Mouse (Mus musculus) MEL (cell line): ENCODE data around the gene Klrb1b. TPM values are rescaled to one million over a fixed set of nuclear protein-coding genes. Genes with fewer than 3 reads are reported as not detected.
"Not testable (repeated sequence)": the region's sequence is repeated elsewhere in the genome, so short reads cannot be mapped to it uniquely, and the experiment has no call there.

Experiments used
- DNase-seq: peaks from one replicate; pipeline ENCODE4 v3.0.0; 2011; ENCODE audit warnings: low read depth, low spot score
- H3K27ac ChIP-seq: 2 replicates; pipeline ENCODE4 v1.5.1; 2012; ENCODE audit warnings: low read depth, mild to moderate bottlenecking, control low read depth, low read length, moderate library complexity; ENCODE audit not compliant: control insufficient read depth
- H3K27me3 ChIP-seq, 2 experiments: fragments of 150-350 bp in 1 of 2; sonication (generic) in 1 of 2; 2 replicates each; pipeline ENCODE4 v1.6.1; 2012; ENCODE audit warnings: low read length in 2 of 2, mild to moderate bottlenecking in 2 of 2, improper control_type of control experiment in 1 of 2, moderate library complexity in 1 of 2; ENCODE audit not compliant: insufficient read depth in 2 of 2, control insufficient read depth in 1 of 2
- H3K36me3 ChIP-seq, 2 experiments: 2 replicates each; pipeline ENCODE4 v1.6.1; 2012 to 2014; ENCODE audit warnings: low read length in 2 of 2, improper control_type of control experiment in 1 of 2, inconsistent platforms in 1 of 2, mild to moderate bottlenecking in 1 of 2; ENCODE audit not compliant: insufficient read depth in 2 of 2, control insufficient read depth in 1 of 2
- H3K4me1 ChIP-seq, 2 experiments: fragments of 150-350 bp in 1 of 2; sonication (generic) in 1 of 2; 2 replicates each; pipeline ENCODE4 v1.6.1; 2012; ENCODE audit warnings: low read length in 2 of 2, improper control_type of control experiment in 1 of 2, mild to moderate bottlenecking in 1 of 2; ENCODE audit not compliant: insufficient read depth in 2 of 2, control insufficient read depth in 1 of 2
- H3K4me3 ChIP-seq, 2 experiments: fragments of 150-350 bp in 1 of 2; sonication (generic) in 1 of 2; 2 replicates each; pipeline ENCODE4 v1.5.1; 2012; ENCODE audit warnings: low read depth in 2 of 2, low read length in 2 of 2, mild to moderate bottlenecking in 2 of 2, moderate library complexity in 2 of 2, control low read depth in 1 of 2, improper control_type of control experiment in 1 of 2; ENCODE audit not compliant: control insufficient read depth in 1 of 2, insufficient read depth in 1 of 2
- H3K79me2 ChIP-seq: 2 replicates; pipeline ENCODE4 v1.6.1; 2012; ENCODE audit warnings: mild to moderate bottlenecking, low read length, moderate library complexity; ENCODE audit not compliant: control insufficient read depth, poor library complexity, insufficient read depth
- H3K9ac ChIP-seq: 2 replicates; pipeline ENCODE4 v1.6.1; 2012; ENCODE audit warnings: low read depth, mild to moderate bottlenecking, control low read depth, low read length, moderate library complexity; ENCODE audit not compliant: control insufficient read depth, poor library complexity, severe bottlenecking
- H3K9me3 ChIP-seq: fragments of 150-350 bp; sonication (generic); replicated peaks from 2 replicates; pipeline ENCODE4 v1.6.1; 2012; ENCODE audit warnings: mild to moderate bottlenecking, low read length, improper control_type of control experiment, moderate library complexity; ENCODE audit not compliant: insufficient read depth
- CHD1 ChIP-seq: IDR thresholded peaks from 2 replicates; pipeline ENCODE4 v1.6.1; 2012; ENCODE audit warnings: low read depth, mild to moderate bottlenecking, inconsistent platforms, low read length, improper control_type of control experiment
- CHD2 ChIP-seq: IDR thresholded peaks from 2 replicates; pipeline ENCODE4 v1.6.1; 2011; ENCODE audit warnings: low read length, improper control_type of control experiment
- ELF1 ChIP-seq: IDR thresholded peaks from 2 replicates; pipeline ENCODE4 v1.6.1; 2014; ENCODE audit warnings: low read depth, mild to moderate bottlenecking, inconsistent platforms, low read length, improper control_type of control experiment, moderate library complexity
- HCFC1 ChIP-seq: IDR thresholded peaks from 2 replicates; pipeline ENCODE4 v1.6.1; 2012; ENCODE audit warnings: low read depth, mild to moderate bottlenecking, inconsistent platforms, low read length, improper control_type of control experiment, moderate library complexity
- MAFK ChIP-seq: IDR thresholded peaks from 2 replicates; pipeline ENCODE4 v1.6.1; 2011; ENCODE audit warnings: low read depth, mild to moderate bottlenecking, low read length, improper control_type of control experiment, borderline replicate concordance
- MAZ ChIP-seq: IDR thresholded peaks from 2 replicates; pipeline ENCODE4 v1.6.1; 2012; ENCODE audit warnings: low read depth, mild to moderate bottlenecking, inconsistent platforms, low read length, improper control_type of control experiment
- MEF2A ChIP-seq: IDR thresholded peaks from 2 replicates; pipeline ENCODE4 v1.6.1; 2014; ENCODE audit warnings: low read depth, mild to moderate bottlenecking, inconsistent platforms, low read length, improper control_type of control experiment; ENCODE audit not compliant: poor library complexity, insufficient replicate concordance, severe bottlenecking; ENCODE audit errors: extremely low read depth
- MXI1 ChIP-seq: IDR thresholded peaks from 2 replicates; pipeline ENCODE4 v1.6.1; 2011; ENCODE audit warnings: mild to moderate bottlenecking, low read depth, low read length, improper control_type of control experiment
- MYB ChIP-seq: IDR thresholded peaks from 2 replicates; pipeline ENCODE4 v1.6.1; 2011; ENCODE audit warnings: mild to moderate bottlenecking, low read depth, low read length, improper control_type of control experiment
- MYC ChIP-seq: IDR thresholded peaks from 2 replicates; pipeline ENCODE4 v1.6.1; 2011; ENCODE audit warnings: low read depth, mild to moderate bottlenecking, low read length, improper control_type of control experiment, moderate library complexity
- NRF1 ChIP-seq: IDR thresholded peaks from 2 replicates; pipeline ENCODE4 v1.6.1; 2014; ENCODE audit warnings: low read depth, mild to moderate bottlenecking, inconsistent platforms, low read length, improper control_type of control experiment, moderate library complexity; ENCODE audit not compliant: poor library complexity, insufficient read depth, severe bottlenecking
- RAD21 ChIP-seq: IDR thresholded peaks from 2 replicates; pipeline ENCODE4 v1.6.1; 2011; ENCODE audit warnings: mild to moderate bottlenecking, low read depth, low read length, improper control_type of control experiment
- SIN3A ChIP-seq: IDR thresholded peaks from 2 replicates; pipeline ENCODE4 v1.6.1; 2012; ENCODE audit warnings: low read length, improper control_type of control experiment, inconsistent platforms
- TAL1 ChIP-seq: IDR thresholded peaks from 2 replicates; pipeline ENCODE4 v1.6.1; 2012; ENCODE audit warnings: mild to moderate bottlenecking, inconsistent platforms, low read length, moderate library complexity, mixed read lengths
- TBP ChIP-seq: IDR thresholded peaks from 2 replicates; pipeline ENCODE4 v1.8.0; 2011; ENCODE audit warnings: low read depth, low read length, improper control_type of control experiment
- UBTF ChIP-seq: IDR thresholded peaks from 2 replicates; pipeline ENCODE4 v1.6.1; 2012; ENCODE audit warnings: low read depth, mild to moderate bottlenecking, inconsistent platforms, low read length, improper control_type of control experiment, moderate library complexity, borderline replicate concordance; ENCODE audit not compliant: insufficient read depth
- USF1 ChIP-seq: IDR thresholded peaks from 2 replicates; pipeline ENCODE4 v1.6.1; 2014; ENCODE audit warnings: low read depth, mild to moderate bottlenecking, inconsistent platforms, low read length, improper control_type of control experiment, moderate library complexity
- USF2 ChIP-seq, 2 experiments: IDR thresholded peaks; 2 replicates each; pipeline ENCODE4 v1.6.1; 2011 to 2012; ENCODE audit warnings: improper control_type of control experiment in 2 of 2, low read length in 2 of 2, borderline replicate concordance in 1 of 2, inconsistent platforms in 1 of 2, low read depth in 1 of 2, mild to moderate bottlenecking in 1 of 2; ENCODE audit not compliant: insufficient read depth in 1 of 2
- ZC3H11A ChIP-seq: IDR thresholded peaks from 2 replicates; pipeline ENCODE4 v1.6.1; 2012; ENCODE audit warnings: low read depth, mild to moderate bottlenecking, inconsistent platforms, low read length, improper control_type of control experiment
- ZKSCAN1 ChIP-seq: IDR thresholded peaks from 2 replicates; pipeline ENCODE4 v1.6.1; 2012; ENCODE audit warnings: low read depth, mild to moderate bottlenecking, inconsistent platforms, low read length, improper control_type of control experiment, moderate library complexity
- ZNF384 ChIP-seq: IDR thresholded peaks from 2 replicates; pipeline ENCODE4 v1.6.1; 2012; ENCODE audit warnings: low read depth, mild to moderate bottlenecking, inconsistent platforms, low read length, improper control_type of control experiment
- polyA plus RNA-seq, 2 experiments: library from polyadenylated mRNA; stranded (reverse) in 1 of 2; unstranded in 1 of 2; fragments of >175 nt in 1 of 2; fragments of >200 nt in 1 of 2; gene quantifications; 2 replicates each; pipeline versions ENCODE4 v1.2.1 to v1.2.4; 2012; ENCODE audit warnings: low replicate concordance in 2 of 2, low read depth in 1 of 2; ENCODE audit not compliant: insufficient read length in 2 of 2, insufficient read depth in 1 of 2, missing spikeins in 1 of 2
- total RNA-seq: library from RNA; depleted of rRNA; stranded (reverse); fragments of 300-350 nt; gene quantifications from 2 replicates; pipeline ENCODE4 v1.2.3, GENCODE M21; 2012

The Klrb1b gene
- total and polyA plus RNA-seq, 3 experiments: not detected

GRCm38 (mm10) chr6:128840669-128841068 is 14.5 kb upstream of the Klrb1b start:
- TF ChIP-seq TBP: peak; percentile 98

DNA sequence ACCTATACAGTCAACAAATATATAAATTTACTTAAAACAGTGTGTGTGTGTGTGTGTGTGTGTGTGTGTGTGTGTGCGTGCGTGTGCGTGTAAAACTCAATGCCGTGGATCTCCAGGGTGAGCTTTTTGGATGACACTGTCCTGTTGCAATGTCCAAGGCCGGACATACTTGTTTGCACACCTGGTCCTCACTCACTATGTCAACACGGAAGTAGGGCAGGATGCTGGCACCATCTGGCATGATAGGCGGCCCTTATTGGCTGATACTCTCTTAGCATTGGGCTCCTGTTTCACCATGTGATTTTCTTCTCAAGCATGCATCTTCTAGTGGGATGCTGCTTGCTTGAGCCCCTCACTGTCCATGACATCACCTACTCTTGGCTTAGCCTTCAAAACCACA is 13.8 kb upstream of the Klrb1b start:
- no peak overlapping the region for H3K9ac ChIP-seq
- no peaks in the 10 kb centered on the region for H3K27me3 ChIP-seq
- no peak overlapping the region for H3K27ac ChIP-seq
- peaks cover 0 to 12% of the 10 kb centered on the region in 2 experiments; a peak in 2 of 4 replicates for H3K36me3 ChIP-seq
- DNase-seq: peak; percentile 66
- no peaks in the 10 kb centered on the region; the same call in 1 of the 2 replicates for H3K79me2 ChIP-seq
- H3K4me1 ChIP-seq: peaks cover 0 to 19% of the 10 kb centered on the region in 2 experiments; a peak in 3 of 4 replicates
- no peaks in the 10 kb centered on the region for H3K9me3 ChIP-seq
- peak overlapping the region; percentile 46 to 62; a peak in 3 of 4 replicates for H3K4me3 ChIP-seq
- TF ChIP-seq MAZ (no peak), ELF1 (peak; percentile 74; the same call in 1 of the 2 replicates), MEF2A (no peak), MXI1 (peak; percentile 37; the same call in 1 of the 2 replicates), NRF1 (no peak), MYB (no peak), USF1 (peak; percentile 43; the same call in 1 of the 2 replicates), ZNF384 (no peak), ZKSCAN1 (no peak), TAL1 (no peak), MYC (no peak)

More at GRCm38 (mm10) chr6:128840669-128841068, 14.5 kb upstream of the Klrb1b start:
- not testable (repeated sequence) for H3K9me3 ChIP-seq, H3K27me3 ChIP-seq, H3K9ac ChIP-seq, H3K4me3 ChIP-seq, H3K79me2 ChIP-seq, H3K27ac ChIP-seq
- Histone ChIP-seq H3K4me1 (peaks cover 2 to 14% of the 10 kb centered on the region in 2 experiments; a peak in 3 of 4 replicates), H3K36me3 (peaks cover 0 to 11% of the 10 kb centered on the region in 2 experiments; a peak in 2 of 4 replicates)
- DNase-seq: peak; percentile 45

GRCm38 (mm10) chr6:128839266-128839771 is 13.2 kb upstream of the Klrb1b start:
- Histone ChIP-seq H3K4me3 (peak overlapping the region; percentile 46 to 62), H3K27ac (peak overlapping the region; percentile 58), H3K27me3 (no peaks in the 10 kb centered on the region), H3K79me2 (no peaks in the 10 kb centered on the region; the same call in 1 of the 2 replicates), H3K9ac (peak overlapping the region; percentile 41), H3K4me1 (peaks cover 0 to 15% of the 10 kb centered on the region in 2 experiments; a peak in 2 of 4 replicates), H3K36me3 (peaks cover 0 to 9% of the 10 kb centered on the region in 2 experiments; a peak in 2 of 4 replicates), H3K9me3 (no peaks in the 10 kb centered on the region)
- DNase-seq: peak; percentile 90
- no peak for TF ChIP-seq NRF1
- 0 out of 2 replicates have a peak, but pooled peaks have one; percentile 24 for TF ChIP-seq ELF1
- TF ChIP-seq MAFK: no peak
- no peak for TF ChIP-seq TBP
- peak; percentile 49; the same call in 1 of the 2 replicates for TF ChIP-seq SIN3A
- TF ChIP-seq ZNF384: 0 out of 2 replicates have a peak, but pooled peaks have one; percentile 9
- TF ChIP-seq ZKSCAN1: no peak
- no peak for TF ChIP-seq MEF2A
- no peak for TF ChIP-seq UBTF
- TF ChIP-seq USF2 (IDR thresholded peaks at IDR 0.05; ENCODE audit: borderline replicate concordance in 1 of 2, insufficient read depth in 1 of 2, low read depth in 1 of 2, low read length in 2 of 2): no peak
- TF ChIP-seq CHD2: no peak
- TF ChIP-seq MYB: no peak
- peak; percentile 45; the same call in 1 of the 2 replicates for TF ChIP-seq HCFC1
- TF ChIP-seq CHD1: no peak
- TF ChIP-seq MAZ: no peak
- TF ChIP-seq RAD21: peak; percentile 28
- peak; percentile 6; the same call in 1 of the 2 replicates for TF ChIP-seq ZC3H11A
